Mouse (Mus musculus): ENCODE data around the gene Vps37c.
A peak's percentile ranks its signal among the peaks of the same experiment; 100 is the strongest.

The Vps37c gene

DNA sequence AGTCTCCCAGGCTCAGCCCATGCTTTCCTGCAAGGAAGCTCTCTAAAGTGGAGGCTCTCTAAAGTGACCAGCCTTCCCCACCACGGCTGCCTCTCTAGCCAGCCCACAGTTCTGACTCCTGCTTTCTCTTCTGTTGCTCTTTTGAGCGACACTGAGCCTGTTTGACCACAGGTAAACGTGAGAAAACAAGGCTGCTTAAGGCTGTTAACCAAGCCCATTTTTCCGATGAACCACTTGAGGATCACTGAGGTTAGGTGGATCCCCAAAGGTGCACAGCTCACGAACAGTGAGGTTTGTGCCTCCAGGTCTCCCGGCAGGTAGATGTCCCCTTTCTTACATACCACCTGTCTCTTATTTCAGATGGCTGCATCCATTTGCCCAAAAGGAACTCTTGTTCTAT, 53.6 kb downstream of the Vps37c start:
- no peak for DNase-seq

DNA sequence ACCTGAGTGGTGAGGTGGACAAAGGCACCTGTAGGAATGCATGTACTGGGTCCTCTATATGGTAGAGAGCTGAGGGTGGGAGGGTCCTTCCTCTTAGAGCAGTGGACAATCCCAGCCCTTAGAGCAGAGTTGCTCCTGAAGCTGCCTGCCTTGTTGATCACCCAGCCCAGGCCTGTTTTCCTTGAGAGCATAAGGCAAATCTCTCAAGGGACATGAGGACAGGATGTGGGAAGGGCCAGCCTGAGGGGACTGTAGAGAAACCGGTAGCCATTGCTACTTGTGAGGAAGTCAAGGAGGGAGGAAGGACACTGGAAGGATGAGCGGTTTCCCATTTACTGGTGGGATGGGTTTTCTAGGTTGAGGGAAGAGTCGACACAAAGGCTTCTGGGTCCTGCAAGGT, 54.0 kb downstream of the Vps37c start:
- DNase-seq, result no peak

DNA sequence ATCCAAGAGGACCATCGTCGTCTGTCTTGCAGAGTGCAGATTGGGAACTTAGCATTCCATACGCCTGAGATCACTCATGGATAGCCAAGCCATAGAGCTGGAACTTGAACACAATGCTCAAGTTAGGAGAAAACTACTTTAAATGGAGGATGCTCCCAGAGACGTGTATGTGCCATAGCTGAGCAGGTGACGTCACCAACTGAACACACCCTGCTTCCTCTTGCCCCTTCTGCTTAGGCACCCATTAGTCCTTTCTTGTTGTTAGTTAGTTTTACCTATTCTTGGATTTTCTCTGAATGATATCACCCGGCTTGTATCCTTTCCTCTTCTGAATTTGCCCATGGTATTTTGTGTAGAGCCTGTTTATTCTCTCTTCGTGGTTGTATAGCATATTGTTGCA, 58.6 kb downstream of the Vps37c start:
- DNase-seq, result no peak

DNA sequence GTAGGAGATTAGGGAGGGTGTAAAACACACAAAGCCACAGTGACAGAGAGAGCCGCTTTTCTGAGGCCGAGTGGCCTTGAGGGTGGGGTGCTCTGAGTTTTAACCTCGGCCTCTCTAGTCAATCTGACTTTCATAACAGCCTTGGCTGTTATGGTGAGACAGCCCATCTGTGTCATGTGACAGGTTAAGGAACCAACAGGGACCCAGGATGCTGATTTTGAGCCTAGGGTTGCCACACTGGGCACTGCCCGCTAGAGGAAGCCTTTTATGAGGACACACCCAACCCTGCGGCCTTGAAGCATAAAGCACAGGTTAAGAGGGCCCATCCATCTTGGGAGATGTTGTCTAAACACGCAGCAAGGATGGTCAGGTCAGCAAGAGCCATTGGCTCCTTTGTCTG, 59.2 kb downstream of the Vps37c start:
- peak; percentile 11 to 19 for DNase-seq

DNA sequence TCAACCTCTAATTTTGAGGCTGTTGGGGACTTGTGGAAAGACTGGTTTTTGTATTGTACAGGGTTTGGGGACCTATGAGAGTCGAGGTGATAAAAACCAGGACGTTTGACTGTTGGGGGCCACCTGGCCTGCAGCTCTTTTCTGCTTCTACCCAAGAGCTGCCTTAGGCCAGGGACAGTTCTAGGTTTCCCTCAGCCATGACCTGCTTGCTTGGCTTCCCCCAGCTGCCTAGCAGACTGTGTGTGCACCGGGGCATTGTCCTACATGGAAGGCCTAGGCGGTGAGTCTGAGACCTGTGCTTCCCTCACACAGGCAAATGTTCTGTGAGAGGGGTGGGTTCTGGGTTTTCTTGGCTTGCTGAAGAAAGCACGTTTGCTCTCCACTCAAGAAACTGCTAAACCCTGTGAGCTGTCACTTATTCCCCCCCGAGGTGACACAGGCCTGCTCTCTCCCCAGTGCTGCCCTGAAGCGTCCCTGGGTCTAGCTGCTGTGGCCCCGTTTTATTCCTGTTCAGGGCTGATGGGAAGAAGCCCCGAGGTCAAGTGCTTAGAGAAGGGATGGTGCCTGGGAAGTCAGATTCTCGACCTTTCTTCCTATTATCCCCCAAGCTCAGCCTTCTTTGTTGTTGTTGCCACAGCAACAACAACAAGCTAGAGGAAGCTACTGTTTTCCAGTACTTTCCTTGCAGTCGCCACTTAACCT, 60.0 kb downstream of the Vps37c start:
- no peak for DNase-seq

DNA sequence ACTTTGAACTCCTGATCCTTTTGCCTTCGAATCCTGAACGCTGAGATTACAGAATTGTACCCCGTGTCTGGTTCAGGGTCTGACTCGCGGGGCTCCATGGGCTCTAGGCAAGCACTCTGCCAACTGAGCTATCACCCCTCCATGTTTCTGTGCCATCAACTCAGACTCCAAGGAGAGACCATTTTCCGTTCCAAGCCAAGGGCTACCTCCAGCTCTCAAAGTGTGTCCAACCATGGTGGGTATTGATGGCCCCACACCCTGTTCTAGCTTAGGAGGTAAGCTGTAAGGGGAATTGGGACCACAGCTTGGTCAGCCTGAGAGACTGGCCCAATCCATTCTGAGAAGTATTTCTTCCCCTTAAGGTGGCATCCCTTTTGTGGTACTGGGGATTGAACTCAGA, 60.8 kb downstream of the Vps37c start:
- DNase-seq, result no peak

DNA sequence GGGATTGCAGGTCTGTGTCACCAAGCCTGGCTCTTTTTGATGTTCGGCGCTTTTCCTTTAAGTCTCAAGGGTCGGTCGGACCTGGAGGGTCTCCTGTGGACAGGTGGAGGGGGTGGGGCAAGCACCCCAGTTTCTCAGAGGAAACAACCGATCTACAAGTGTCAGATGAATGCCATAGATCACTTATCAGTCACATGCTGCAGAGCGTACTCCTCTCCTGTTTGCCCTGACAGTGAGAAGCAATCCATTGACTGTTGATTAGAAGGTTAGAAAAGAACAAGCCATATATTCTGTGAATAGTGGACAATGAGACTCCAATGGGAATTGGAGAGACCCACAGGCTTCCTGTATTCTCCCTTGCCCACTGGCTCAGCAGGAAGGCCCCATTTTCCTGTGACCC, 61.6 kb downstream of the Vps37c start:
- DNase-seq, result no peak

DNA sequence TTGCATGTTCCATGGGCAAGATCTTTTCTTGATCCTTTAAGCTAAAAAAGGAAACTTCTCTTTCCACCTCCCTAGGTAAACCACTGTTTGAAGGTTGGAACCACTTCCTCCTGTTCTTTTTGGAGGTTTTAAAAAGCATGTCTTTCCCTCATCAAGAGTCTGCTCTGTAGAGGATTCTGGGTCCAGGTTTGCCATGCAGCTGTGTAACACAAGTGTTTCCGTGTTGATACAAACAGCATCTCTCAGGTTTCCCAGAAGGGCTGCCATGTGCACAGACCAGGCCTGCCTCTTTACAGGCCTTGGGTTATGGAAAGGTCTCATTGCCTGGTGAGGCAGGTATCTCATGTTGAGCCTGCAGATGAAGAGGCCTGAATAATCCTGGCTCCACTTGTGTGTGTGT, 63.1 kb downstream of the Vps37c start:
- DNase-seq, result no peak

DNA sequence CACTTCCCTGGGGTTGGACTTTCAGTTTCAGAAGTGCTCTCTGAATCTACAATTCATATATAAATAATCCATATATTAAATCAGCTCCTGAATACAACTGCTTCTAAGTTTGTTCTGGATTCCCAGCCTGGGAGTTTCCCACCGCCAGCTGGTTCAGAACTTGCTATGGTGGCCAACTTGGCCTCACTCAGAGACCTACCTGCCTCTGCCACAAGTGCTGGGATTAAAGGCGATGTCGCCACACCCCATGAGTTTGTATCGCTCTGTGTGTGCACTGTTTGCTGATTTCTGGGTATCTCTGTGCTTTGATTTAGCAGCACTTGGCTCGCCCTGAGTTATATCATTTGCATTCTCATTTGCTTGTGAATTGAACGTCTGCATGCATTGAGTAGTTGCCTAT, 63.6 kb downstream of the Vps37c start:
- DNase-seq, result no peak

DNA sequence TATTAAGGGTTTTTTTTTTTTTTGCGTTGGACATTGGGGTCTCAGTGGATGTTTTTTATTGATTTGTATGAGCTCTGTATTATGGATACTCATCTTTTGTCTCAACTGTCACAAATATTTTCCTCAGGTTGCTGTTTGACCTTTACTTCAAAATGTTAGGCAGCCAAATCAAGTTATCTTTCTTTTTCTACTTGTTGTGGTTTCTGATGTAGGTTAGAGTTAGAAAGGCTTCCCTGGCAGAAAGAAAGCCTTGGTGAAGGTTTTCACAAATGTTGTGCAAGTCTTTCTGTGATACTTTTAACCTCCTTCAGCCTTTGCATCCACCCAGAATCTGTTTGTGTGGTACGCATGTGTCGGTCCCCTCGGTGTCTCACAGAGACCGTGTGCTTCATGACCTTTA, 64.1 kb downstream of the Vps37c start:
- DNase-seq, result no peak

DNA sequence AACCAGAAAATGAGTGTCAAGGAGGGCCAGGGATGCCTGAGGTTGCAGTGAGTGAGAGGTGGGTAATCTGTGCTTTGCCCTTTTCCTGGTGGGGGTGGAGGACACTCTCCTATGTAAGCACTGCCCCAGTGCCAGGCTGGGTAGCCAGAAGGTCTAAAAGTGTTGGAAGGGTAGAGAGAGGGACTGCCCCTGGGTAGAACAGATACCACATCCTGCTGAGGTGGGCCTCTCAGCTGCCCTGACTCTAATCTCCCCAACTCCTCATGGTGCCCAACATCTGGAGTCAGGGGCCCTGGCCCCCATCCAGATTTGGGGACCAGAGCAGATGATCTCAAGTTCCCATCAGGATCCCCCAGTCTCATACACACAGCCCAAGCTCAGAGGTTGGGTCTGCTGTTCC, 68.6 kb downstream of the Vps37c start:
- no peak for DNase-seq

DNA sequence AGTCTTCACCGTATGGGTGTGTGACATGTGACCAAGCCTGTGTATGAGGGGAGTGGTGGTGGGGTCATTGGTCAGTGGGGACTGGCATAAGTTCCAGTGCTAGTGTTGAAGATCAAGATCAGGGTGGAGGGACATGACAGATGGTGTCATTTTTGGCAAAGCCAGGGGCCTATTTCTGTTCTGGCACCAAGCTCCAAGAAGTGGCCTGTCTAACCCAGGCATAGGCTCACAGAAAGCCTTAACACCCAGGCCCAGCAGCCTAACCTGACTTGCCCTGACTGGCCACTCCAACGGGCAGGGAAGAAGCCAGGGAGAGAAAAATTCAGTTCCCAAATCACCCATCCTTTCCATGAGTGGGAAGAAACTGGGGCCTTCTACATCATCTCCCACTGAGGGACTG, 69.0 kb downstream of the Vps37c start:
- DNase-seq, result no peak

DNA sequence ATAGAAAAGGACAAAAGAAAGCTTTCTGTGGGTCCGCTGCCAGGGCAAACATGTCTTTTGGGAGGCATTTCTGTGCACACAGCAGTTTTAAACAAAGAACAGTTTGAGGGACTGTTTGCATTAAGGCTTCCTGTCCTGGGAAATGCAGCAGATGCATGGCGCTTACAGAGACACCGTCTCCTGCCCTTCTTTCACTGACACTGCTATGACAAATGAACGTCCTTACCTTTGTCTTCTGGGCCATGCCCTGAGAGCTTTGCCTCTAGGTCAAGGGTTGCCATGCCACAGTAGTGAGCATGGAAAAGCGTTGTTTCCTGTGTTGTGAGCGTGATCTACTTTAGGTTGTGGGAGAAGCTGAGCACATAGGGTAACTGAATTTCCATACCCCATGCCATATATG, 70.2 kb downstream of the Vps37c start:
- no peak for DNase-seq

DNA sequence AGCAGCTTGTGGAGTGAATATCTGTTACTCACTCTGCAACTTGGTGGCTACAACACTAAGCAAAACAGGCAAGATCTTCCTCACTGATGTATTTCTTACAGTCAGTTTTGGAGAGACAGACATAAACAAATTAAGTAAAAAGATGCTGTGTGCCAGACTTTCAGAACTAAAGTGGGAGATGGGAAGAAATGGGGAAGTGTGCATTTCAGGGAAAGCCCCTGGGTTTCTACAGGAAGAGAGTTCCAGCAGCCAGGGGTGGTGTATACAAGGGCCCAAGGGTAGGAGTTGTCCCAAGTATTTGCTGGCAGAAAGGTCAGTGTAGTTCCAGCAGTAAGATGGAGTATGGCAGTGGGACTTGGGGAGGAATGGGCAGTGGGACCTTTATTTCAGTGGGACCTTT, 71.0 kb downstream of the Vps37c start:
- no peak for DNase-seq

DNA sequence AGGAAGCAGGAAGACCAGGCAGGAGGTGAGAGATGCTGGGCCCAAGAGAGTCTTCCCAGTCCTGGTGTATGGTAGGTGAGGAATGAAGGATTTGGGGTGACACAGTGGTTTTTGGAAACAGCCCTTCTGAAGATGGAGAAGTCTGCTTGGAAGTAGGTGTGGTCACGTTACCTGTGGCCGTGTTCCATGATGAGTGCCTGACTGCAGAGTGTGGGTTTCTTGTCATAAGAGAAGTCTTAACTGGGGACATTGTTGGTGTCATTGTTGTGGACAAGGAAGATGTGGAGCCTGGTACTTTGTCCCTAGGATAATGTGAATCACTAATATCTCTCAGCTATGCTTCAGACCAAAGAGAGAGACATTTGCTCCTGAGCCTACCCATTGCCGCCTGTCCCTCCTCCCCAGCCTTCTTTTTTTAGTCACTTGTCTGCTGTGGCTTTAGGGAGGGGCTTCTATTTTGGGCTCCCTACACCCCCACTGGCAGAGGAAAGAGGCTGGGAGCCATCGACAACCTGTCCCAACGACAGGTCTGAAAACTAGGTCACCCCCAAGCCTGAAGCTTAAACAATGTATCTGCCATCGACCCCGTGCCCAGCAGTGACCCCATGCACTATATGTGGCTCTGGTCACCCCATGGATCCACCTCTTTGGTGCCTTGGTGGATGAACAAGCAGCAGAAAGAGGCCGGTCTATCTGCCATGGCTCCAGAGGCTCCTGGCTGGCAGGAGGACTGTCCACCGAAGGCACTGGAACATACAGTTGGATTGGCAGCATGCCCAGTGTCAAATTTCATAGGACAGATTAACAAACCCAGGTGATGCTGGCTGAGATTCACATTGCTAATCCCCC, 71.7 kb downstream of the Vps37c start:
- DNase-seq, result no peak

DNA sequence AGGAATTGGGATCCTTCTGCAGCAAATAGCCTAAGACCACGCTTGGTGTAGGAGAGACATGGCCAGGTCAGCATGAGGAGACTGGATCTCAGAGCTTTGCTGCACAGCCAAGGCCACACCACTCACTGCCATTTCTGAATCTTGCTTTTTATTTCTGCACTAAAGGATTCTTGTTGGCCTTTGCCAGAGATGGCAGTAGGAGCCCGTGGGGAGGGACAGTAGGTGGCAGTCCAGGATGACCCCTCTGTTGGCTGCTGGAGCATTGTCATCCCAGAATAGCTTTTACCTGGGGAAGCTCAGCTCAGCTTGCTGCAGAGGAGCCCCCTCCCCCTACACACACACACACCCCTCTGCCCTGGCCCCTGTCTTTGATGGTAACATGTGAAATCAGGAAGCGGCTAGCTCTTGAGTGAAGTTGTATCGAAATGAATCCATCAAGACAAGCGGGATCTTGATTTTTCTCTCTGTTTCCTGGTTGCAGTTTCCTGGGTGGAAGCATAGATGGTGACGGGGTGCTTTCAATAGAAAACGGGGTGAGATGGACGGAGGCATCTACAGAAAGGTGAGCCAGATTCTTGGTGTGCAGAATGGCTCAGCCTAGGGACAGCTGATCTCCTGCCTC, 73.4 kb downstream of the Vps37c start:
- DNase-seq, result no peak

DNA sequence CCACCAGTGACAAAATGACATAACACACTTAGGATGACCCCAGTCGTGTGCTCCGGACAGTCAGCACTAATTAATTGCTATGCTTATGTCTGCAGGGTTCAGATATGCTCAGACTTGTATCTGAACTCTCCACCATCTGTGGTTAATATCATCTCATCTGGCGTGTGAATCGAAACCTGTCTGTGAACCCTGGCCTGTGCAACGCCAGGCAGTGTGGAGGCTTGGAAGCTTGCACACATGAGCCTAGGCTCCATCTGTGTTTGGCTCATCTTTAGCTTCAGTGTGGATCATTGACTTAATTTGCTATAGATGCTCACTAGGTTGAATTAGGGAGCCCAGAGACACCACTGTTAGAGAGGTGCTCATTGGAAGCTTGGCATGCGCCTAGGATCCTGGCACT, 73.9 kb downstream of the Vps37c start:
- DNase-seq, result no peak

DNA sequence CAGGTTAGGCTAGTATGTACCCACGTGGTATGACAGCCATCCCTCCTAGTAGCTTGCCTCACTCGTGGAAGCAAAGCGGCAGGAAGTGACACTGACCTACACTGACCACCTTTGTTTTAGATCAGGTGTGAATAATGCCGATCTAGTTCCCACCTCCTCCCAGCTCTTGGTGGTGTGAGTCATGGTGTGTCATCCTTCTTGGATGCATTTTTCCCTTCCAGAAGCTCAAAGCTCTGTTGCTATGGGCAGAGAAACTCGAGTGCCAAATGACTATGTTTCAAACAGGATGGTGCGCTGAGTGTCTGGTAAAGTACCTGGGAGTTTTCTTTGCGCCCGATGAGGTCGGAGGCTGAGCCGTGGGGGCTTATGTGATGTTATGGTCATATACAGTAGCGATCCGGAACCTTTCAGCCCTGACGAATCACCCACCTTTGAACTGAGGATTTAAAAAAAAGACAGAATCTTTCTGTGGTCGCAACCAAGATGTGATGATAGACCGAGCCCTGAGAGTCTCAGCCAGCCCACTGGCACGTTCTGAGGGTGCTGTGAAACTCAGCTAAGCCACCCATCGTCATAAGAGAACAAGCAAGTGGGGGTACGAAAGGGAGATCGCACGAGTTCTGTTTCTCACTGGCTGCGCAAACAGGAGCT, 75.0 kb downstream of the Vps37c start:
- DNase-seq, result no peak
